Mouse (Mus musculus) layer of hippocampus, adult 18-20 months (tissue): Measurements from ENCODE around the gene Ascl4. TPM values are rescaled to one million over a fixed set of nuclear protein-coding genes. Genes with fewer than 3 reads are reported as not detected.

Source experiments
- DNase-seq, 2 experiments: peaks; one replicate each; pipeline ENCODE4 v3.0.0; 2022; ENCODE audit warnings: low spot score in 2 of 2
- total RNA-seq, 2 experiments: library from RNA; stranded (reverse); gene quantifications; 2 replicates each; pipeline ENCODE4 v1.2.3; 2021

The Ascl4 gene
- total RNA-seq, 2 experiments from 2014 or later = 0.58 to 0.89 TPM

- DNase-seq = no peak
Observed at GRCm38 (mm10) chr10:85968731-85969130, 41.2 kb downstream of the Ascl4 start.

GRCm38 (mm10) chr10:85969894-85970620, 42.6 kb downstream of the Ascl4 start:
- DNase-seq = no peak

GRCm38 (mm10) chr10:85971826-85972225, 44.3 kb downstream of the Ascl4 start:
- DNase-seq = no peak

GRCm38 (mm10) chr10:85972915-85973314, 45.4 kb downstream of the Ascl4 start:
- peak; percentile 22 to 31 for DNase-seq

- DNase-seq = no peak
Observed at GRCm38 (mm10) chr10:85989412-85990115, 62.1 kb downstream of the Ascl4 start.

- no peak for DNase-seq
Observed at GRCm38 (mm10) chr10:85992412-85992811, 64.9 kb downstream of the Ascl4 start.

GRCm38 (mm10) chr10:85993836-85994235, 66.4 kb downstream of the Ascl4 start:
- DNase-seq = no peak

- DNase-seq = no peak
Observed at GRCm38 (mm10) chr10:85994543-85995104, 67.1 kb downstream of the Ascl4 start.

Other genes with a start within 250 kb of the Ascl4 start
- gene Pwp1, start 98.2 kb upstream of the Ascl4 start, total RNA-seq = 10 to 100 TPM; 20.7 to 21.0 TPM
- gene Prdm4, start 10.5 kb upstream of the Ascl4 start, total RNA-seq = 10 to 100 TPM; 27.1 to 28.0 TPM
- 100 to 1,000 TPM; 120 to 123 TPM for gene Rtcb, start 30.1 kb downstream of the Ascl4 start, total RNA-seq
- gene Bpifc, start 84.2 kb downstream of the Ascl4 start, total RNA-seq = not detected
- gene Fbxo7, start 94.3 kb downstream of the Ascl4 start, total RNA-seq = 10 to 100 TPM; 30.4 to 31.1 TPM